Mouse (Mus musculus) Patski (cell line): Measurements from ENCODE around the gene Acaa1b. TPM values are rescaled to one million over a fixed set of nuclear protein-coding genes. Genes with fewer than 3 reads are reported as not detected.

Experiments used
- ATAC-seq: fragments of 100-300 bp; one replicate; pipeline ENCODE4 v1.8.0; 2021
- CTCF ChIA-PET: fragments of 350-600 bp; sonication (Branson Sonifier 250); formaldehyde crosslinking; loops from one replicate; lab custom pipeline; 2022; ENCODE audit warnings: inconsistent platforms; lab: Charles Lee
- POLR2A ChIA-PET: fragments of 350-600 bp; sonication (Branson Sonifier 250); formaldehyde crosslinking; loops from one replicate; lab custom pipeline; 2022; ENCODE audit warnings: antibody characterized with exemption, inconsistent platforms; lab: Charles Lee
- DNase-seq: peaks from one replicate; pipeline ENCODE4 v3.0.0-alpha.2; 2011; ENCODE audit warnings: low read depth, low spot score
- H3K27me3 ChIP-seq: fragments of 371-371 bp; one replicate; pipeline ENCODE4 v1.5.1; 2021
- CTCF ChIP-seq: fragments of 100-300 bp; IDR thresholded peaks from one replicate; pipeline ENCODE4 v1.5.1; 2021
- in situ Hi-C: fragments of 300-500 bp; cut with MboI; formaldehyde crosslinking; loops from 3 replicates; pipeline ENCODE4 v1.11.1; 2018; ENCODE audit warnings: low pct_unique_long_range_greater_than_20kb, mixed read lengths
- polyA plus RNA-seq: library from polyadenylated mRNA; unstranded; gene quantifications from one replicate; pipeline ENCODE4 v1.2.3, GENCODE M21; 2021

The Acaa1b gene
- polyA plus RNA-seq, 1 experiment from 2014 or later: 7.9 TPM

DNA sequence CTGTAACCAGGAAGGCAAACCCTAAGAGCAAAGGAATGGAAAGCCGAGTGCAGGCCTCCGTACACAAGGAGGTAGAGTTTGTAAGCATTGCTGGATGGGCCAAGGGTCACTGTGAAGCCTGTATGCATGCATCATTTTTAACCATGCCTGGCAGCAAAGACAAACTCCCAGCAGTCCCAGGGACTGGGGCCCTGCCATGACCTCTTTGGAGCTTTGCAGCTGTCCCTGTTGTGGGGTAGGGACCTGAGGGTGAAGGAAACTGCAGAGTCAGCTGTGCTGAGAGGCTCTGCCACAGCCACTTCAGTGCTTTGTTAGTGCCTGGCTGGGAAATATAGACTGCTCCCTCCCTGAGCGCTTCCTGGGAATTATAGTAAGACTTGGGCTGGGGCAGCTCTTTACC lies 46.3 kb downstream of the Acaa1b start:
- TF ChIP-seq CTCF: no peak
- in situ Hi-C loops: no loop called here
- ATAC-seq: no peak

DNA sequence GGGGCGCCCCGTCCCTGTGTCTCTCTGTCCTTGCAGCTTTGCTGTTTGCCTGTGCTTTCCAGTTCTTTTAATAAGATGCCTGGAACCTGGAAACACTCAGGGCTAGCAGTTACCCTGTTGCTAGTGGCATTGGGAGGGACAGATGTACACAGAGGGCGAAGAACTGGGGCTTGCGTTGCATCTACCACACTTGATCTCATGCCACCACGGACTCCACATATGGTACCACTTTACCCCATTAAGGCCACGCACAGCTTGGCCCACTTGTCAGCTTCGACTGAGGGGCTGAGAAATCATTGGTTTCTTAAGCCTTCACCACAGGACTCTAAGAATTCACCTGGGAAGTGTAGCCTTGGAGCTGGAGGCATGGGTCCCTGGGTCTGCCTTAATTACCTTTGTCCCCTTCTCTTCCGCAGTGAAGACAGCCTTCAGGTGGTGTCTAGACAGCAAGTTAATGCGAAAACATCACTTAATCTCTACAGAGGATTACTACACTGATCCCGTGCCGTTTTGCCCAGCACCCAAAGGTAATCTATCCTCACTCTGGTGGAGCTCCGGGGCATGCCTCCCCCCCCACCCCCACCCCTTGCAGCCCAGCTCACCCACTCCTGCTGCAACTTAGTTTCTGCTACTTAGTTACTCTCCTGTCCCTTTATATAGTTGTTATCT lies 47.1 kb downstream of the Acaa1b start:
- ChIA-PET POLR2A (interaction anchor here (0.6 kb wide), 1 partner anchor 61 kb away, joined by 3 read pairs; no protein-coding TSS in a partner anchor), CTCF (no interaction called here)
- no peaks in the 10 kb centered on the region for H3K27me3 ChIP-seq
- no peak for TF ChIP-seq CTCF
- in situ Hi-C loops: loop anchor here (5.0 kb wide), 1 partner anchor 87 kb away; no protein-coding TSS in a partner anchor
- DNase-seq: no peak
- no peak for ATAC-seq

More for the DNA sequence above, 46.3 kb downstream of the Acaa1b start:
- H3K27me3 ChIP-seq: no peaks in the 10 kb centered on the region
- POLR2A ChIA-PET: no interaction called here
- CTCF ChIA-PET: no interaction called here
- DNase-seq: no peak

DNA sequence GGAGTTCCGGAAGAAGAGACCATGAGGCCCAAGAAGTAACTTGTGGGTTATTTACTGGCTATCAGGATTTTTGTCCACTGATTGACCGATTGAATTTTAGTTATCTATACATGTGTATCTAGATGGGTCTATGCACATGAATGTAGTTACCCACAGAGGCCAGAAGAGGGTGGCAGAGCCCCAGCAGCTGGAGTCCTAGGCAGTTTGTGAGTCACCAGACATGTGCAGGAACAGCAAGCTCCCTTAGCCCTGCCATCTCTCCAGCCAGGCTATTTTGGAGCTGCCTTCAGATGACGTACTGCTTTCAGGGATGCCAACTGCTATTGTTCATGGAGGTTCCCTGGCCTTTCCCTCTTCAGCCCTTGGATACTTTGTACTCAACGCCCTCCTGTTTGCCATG lies 49.3 kb downstream of the Acaa1b start:
- peak; percentile 87 for TF ChIP-seq CTCF
- DNase-seq (no peak), ATAC-seq (no peak)
- in situ Hi-C loops: loop anchor here (5.0 kb wide), 1 partner anchor 90 kb away; no protein-coding TSS in a partner anchor
- POLR2A ChIA-PET: no interaction called here
- CTCF ChIA-PET: interaction anchor here (0.8 to 1.5 kb wide), 4 partner anchors 10 to 125 kb away, joined by 3 to 4 read pairs (median 3); partner anchors contain the start of gene Gm47289
- no peaks in the 10 kb centered on the region for H3K27me3 ChIP-seq

- CTCF ChIA-PET: interaction anchor here (1.3 to 1.5 kb wide), 2 partner anchors 13 to 182 kb away, joined by 4 to 6 read pairs; no protein-coding TSS in a partner anchor
- ATAC-seq (no peak), DNase-seq (no peak)
- in situ Hi-C loops: no loop called here
- TF ChIP-seq CTCF: no peak
- POLR2A ChIA-PET: interaction anchor here (0.8 kb wide), 1 partner anchor 9 kb away, joined by 3 read pairs; the partner anchor contains the start of gene Plcd1
- no peaks in the 10 kb centered on the region for H3K27me3 ChIP-seq
Observed at GRCm38 (mm10) chr9:119102783-119103113, 54.1 kb downstream of the Acaa1b start.

DNA sequence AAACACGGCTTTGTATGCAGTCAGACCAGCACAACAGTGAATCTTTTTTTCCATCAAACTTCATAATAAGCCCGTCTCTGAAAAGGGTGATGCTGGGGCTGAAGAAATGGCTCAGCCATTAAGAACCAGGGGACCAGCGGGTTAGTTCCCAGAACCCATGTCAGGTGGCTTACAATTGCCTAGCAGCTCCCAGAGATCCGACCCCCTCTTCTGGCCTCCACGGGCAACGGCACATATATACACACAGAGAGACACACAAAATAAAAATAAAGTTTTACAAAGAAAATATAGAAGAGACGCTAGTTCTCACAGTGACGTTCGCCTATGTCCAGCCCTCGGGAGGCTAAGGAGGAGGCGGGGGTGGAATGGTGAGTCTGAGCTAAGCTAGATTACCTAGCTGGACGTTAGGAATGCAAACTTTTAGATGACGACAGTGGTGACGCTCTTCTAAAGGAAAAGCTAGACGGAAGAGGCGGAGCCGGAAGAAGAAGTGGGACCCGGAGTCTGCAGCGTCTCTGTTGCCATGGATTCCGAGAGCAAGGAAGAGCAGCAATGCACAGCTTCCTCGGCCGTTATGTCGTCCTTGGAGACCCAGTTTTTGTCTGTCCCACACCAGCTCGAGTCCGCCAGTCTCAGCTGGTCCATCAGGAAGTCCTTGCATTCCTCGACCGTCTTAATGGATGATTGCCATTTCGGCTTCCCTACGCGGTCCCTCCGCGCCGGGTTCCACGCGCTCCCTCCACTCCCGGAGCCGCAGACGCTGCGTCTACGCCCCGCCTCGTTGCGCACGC lies 54.7 kb downstream of the Acaa1b start, which contains the start of gene Dlec1:
Dlec1 (plus strand) TSS at position 487 of the 791 bp plus-strand sequence.
- ChIA-PET CTCF (interaction anchor here (0.7 to 1.5 kb wide), 3 partner anchors 13 to 181 kb away, joined by 3 to 6 read pairs (median 4); no protein-coding TSS in a partner anchor), POLR2A (interaction anchor here (0.8 kb wide), 1 partner anchor 9 kb away, joined by 3 read pairs; the partner anchor contains the start of gene Plcd1)
- peak; percentile 81 for ATAC-seq
- in situ Hi-C loops: no loop called here
- H3K27me3 ChIP-seq: no peaks in the 10 kb centered on the region
- no peak for TF ChIP-seq CTCF
- DNase-seq: no peak

DNA sequence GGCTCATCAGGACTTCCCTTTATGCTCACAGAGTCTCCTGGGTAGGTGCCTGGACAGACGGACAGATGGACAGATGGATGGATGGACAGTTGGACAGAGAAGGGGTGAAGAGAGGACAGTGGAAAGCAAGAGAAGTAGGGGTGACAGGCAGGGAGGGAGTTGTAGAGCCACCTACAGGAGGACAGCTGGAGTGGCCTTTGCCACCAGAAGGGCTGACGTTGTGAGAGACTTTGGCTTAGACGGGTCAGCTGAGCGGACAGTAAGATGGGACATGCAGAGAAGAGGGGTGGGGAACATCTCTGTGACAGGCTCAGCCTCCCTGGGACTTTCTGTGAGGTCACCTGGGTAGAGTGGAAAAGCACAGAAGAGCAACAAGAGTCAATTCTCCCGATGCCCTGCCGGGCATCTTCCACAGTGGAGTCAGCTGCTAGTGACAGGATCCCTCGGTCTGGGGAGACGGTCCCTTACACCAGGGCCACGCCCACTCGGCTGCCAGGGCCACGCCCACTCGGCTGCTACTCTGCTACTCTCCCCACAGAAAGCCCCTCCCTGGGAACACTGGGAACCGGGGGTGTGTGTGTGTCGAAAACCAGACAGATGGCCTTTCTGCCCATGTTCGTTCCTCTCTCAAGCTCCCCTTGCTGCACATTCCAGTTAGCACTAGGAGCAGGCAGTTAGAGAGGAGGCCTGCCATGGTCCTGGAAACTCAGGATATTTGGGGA lies 56.6 kb downstream of the Acaa1b start:
- H3K27me3 ChIP-seq: no peaks in the 10 kb centered on the region
- no peak for TF ChIP-seq CTCF
- POLR2A ChIA-PET: interaction anchor here (0.7 kb wide), 1 partner anchor 20 kb away, joined by 4 read pairs; no protein-coding TSS in a partner anchor
- CTCF ChIA-PET: no interaction called here
- in situ Hi-C loops: no loop called here
- ATAC-seq: no peak
- no peak for DNase-seq

Other genes with a start within 250 kb of the Acaa1b start
- 25.3 TPM for gene Ctdspl, start 230.6 kb downstream of the Acaa1b start, polyA plus RNA-seq
- gene Vill, start 104.3 kb downstream of the Acaa1b start, polyA plus RNA-seq: 1.9 TPM
- 57.9 TPM for gene Plcd1, start 63.6 kb downstream of the Acaa1b start, polyA plus RNA-seq
- 8.7 TPM for gene Dlec1, start 54.6 kb downstream of the Acaa1b start, polyA plus RNA-seq
- gene Gm47289, start 2.1 kb upstream of the Acaa1b start, polyA plus RNA-seq: not detected
- gene Slc22a13, start 52.0 kb upstream of the Acaa1b start, polyA plus RNA-seq: 0.09 TPM
- gene Oxsr1, start 165.3 kb upstream of the Acaa1b start, polyA plus RNA-seq: 41.7 TPM
- 99.2 TPM for gene Acaa1a, start 182.6 kb upstream of the Acaa1b start, polyA plus RNA-seq
- gene Myd88, start 184.3 kb upstream of the Acaa1b start, polyA plus RNA-seq: 29.2 TPM
- gene Xylb, start 200.3 kb upstream of the Acaa1b start, polyA plus RNA-seq: 5.1 TPM
- 0.26 TPM for gene Slc22a14, start 208.5 kb upstream of the Acaa1b start, polyA plus RNA-seq
- gene Acvr2b, start 245.0 kb upstream of the Acaa1b start, polyA plus RNA-seq: 4.0 TPM